Mouse (Mus musculus) liver, adult (tissue): Measurements from ENCODE around the gene Dscaml1.

ENCODE experiments used
- GATA4 ChIP-seq: IDR thresholded peaks from 2 replicates; pipeline ENCODE4 v1.6.1; 2014; ENCODE audit warnings: mild to moderate bottlenecking, low read length; ENCODE audit not compliant: insufficient replicate concordance

Gene Dscaml1

GRCm38 (mm10) chr9:45749917-45750316 is 323.5 kb downstream of the Dscaml1 start:
- no peak for TF ChIP-seq GATA4

GRCm38 (mm10) chr9:45754452-45755091 is 328.1 kb downstream of the Dscaml1 start:
- TF ChIP-seq GATA4: no peak

GRCm38 (mm10) chr9:45766195-45766594 is 339.8 kb downstream of the Dscaml1 start:
- TF ChIP-seq GATA4: no peak

- no peak for TF ChIP-seq GATA4
These were observed 340.7 kb downstream of the Dscaml1 start for GRCm38 (mm10) chr9:45767155-45767554.

- TF ChIP-seq GATA4: no peak
These were observed 342.0 kb downstream of the Dscaml1 start for GRCm38 (mm10) chr9:45768421-45768820.

GRCm38 (mm10) chr9:45769596-45769995 is 343.2 kb downstream of the Dscaml1 start:
- TF ChIP-seq GATA4: no peak

- TF ChIP-seq GATA4: no peak
These were observed 347.7 kb downstream of the Dscaml1 start for GRCm38 (mm10) chr9:45774088-45774487.

GRCm38 (mm10) chr9:45779201-45779600 is 352.8 kb downstream of the Dscaml1 start:
- TF ChIP-seq GATA4: no peak

GRCm38 (mm10) chr9:45783249-45784069 is 357.0 kb downstream of the Dscaml1 start:
- TF ChIP-seq GATA4: no peak

- no peak for TF ChIP-seq GATA4
These were observed 360.6 kb downstream of the Dscaml1 start for GRCm38 (mm10) chr9:45787071-45787470.

GRCm38 (mm10) chr9:45787547-45787946 is 361.1 kb downstream of the Dscaml1 start:
- no peak for TF ChIP-seq GATA4

GRCm38 (mm10) chr9:45788405-45788804 is 362.0 kb downstream of the Dscaml1 start:
- TF ChIP-seq GATA4: no peak

GRCm38 (mm10) chr9:45791456-45792142 is 365.2 kb downstream of the Dscaml1 start:
- TF ChIP-seq GATA4: no peak

- TF ChIP-seq GATA4: no peak
These were observed 365.8 kb downstream of the Dscaml1 start for GRCm38 (mm10) chr9:45792235-45792634.

- TF ChIP-seq GATA4: no peak
These were observed 367.3 kb downstream of the Dscaml1 start for GRCm38 (mm10) chr9:45793697-45794096.

GRCm38 (mm10) chr9:45795722-45796121 is 369.3 kb downstream of the Dscaml1 start:
- TF ChIP-seq GATA4: no peak
